18 mouse cellular contexts compared by ENCODE assay signal in genomic region chr2:168103341-168103740, GRCm38 (mm10). TPM values are rescaled to one million over a fixed set of nuclear protein-coding genes. Genes with fewer than 3 reads are reported as not detected.
"Had no signal": no experiment of that assay in that cellular context is flagged by ENCODE, and none has a peak within 500 bp of the region (broad histone marks: within the 10 kb centered on the region; RNA-seq: fewer than 3 reads in every experiment).

No protein-coding gene starts in this region.

- H3K4me2 ChIP-seq: limb, embryonic 13.5 days; liver, embryonic 13.5 days; lung, embryonic 15.5 days; midbrain, embryonic 12.5 days; midbrain, embryonic 15.5 days; neural tube, embryonic 12.5 days; neural tube, embryonic 15.5 days had no signal

- H3K27me3 ChIP-seq: limb, embryonic 13.5 days; liver, embryonic 13.5 days; lung, embryonic 15.5 days; midbrain, embryonic 12.5 days; midbrain, embryonic 15.5 days; neural tube, embryonic 12.5 days; neural tube, embryonic 15.5 days had no signal

- H3K36me3 ChIP-seq: lung, embryonic 15.5 days had no signal

- H3K4me3 ChIP-seq: limb, embryonic 10.5 days; limb, embryonic 13.5 days; liver, embryonic 13.5 days; lung, embryonic 15.5 days; midbrain, embryonic 12.5 days; midbrain, embryonic 15.5 days; neural tube, embryonic 12.5 days; neural tube, embryonic 15.5 days had no signal

- H3K27ac ChIP-seq: limb, embryonic 10.5 days; limb, embryonic 13.5 days; lung, embryonic 15.5 days; macrophage; midbrain, embryonic 12.5 days; midbrain, embryonic 15.5 days; neural tube, embryonic 12.5 days; neural tube, embryonic 15.5 days had no signal

- H3K9ac ChIP-seq: limb, embryonic 13.5 days; liver, embryonic 13.5 days; lung, embryonic 15.5 days; midbrain, embryonic 12.5 days; midbrain, embryonic 15.5 days; neural tube, embryonic 12.5 days; neural tube, embryonic 15.5 days had no signal

- ATAC-seq: intestine, postnatal 0 days; midbrain, embryonic 15.5 days had no signal

- H3K9me3 ChIP-seq: limb, embryonic 10.5 days; limb, embryonic 13.5 days; liver, embryonic 13.5 days; lung, embryonic 15.5 days; midbrain, embryonic 12.5 days; midbrain, embryonic 15.5 days; neural tube, embryonic 12.5 days; neural tube, embryonic 15.5 days had no signal

- DNase-seq: kidney, adult 8-10 months; layer of hippocampus, adult 9-11 months; liver, embryonic 13.5 days; lung, adult 18-20 months; lung, postnatal 14 days; right cerebral cortex, adult 18-20 months; right cerebral cortex, postnatal 14 days; right cerebral cortex, postnatal 4 days; thymus, postnatal 25 days had no signal

RNA-seq across cellular contexts. Expression of gene Pard6b, which starts 22.5 kb away (rescaled TPM):
- polyA plus RNA-seq: macrophage had no signal
